Mouse (Mus musculus) cerebellum, adult 2 months (tissue): ENCODE results near the gene Xaf1.

ENCODE experiments used
- CTCF ChIP-seq: fragments of 200-500 bp; IDR thresholded peaks from 2 replicates; pipeline ENCODE4 v1.5.1; 2011; ENCODE audit warnings: low read depth, mild to moderate bottlenecking, control low read depth, low read length, moderate library complexity, borderline replicate concordance; ENCODE audit not compliant: insufficient read depth
- POLR2A ChIP-seq: fragments of 200-500 bp; IDR thresholded peaks from 2 replicates; pipeline ENCODE4 v1.6.1; 2011; ENCODE audit warnings: low read length, control low read depth, borderline replicate concordance; ENCODE audit not compliant: insufficient read depth

DNA sequence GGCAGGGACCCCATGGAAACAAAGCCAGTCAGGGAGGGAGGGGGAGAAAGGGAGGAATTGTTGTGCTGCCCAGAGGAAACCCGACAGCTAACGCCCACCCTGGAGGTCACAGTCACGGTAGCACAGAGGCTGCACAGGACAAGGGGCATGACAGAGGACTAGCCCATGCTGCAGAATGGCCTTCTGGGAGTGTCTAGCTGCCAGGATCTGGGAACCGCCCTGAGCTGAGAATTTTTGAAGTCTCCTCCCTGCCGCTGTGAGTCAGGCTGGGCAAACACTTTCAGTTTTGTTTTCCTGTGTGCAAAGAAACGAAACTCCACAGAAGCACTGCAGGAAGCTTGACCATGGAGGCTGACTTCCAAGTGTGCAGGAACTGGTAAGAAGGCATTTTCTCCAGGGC, at the start of gene Xaf1:
- no peak for TF ChIP-seq POLR2A
- no peak for TF ChIP-seq CTCF
